Mouse (Mus musculus): ENCODE measurements around the gene Ubtd1. TPM values are rescaled to one million over a fixed set of nuclear protein-coding genes. Genes with fewer than 3 reads are reported as not detected.

Gene Ubtd1
- polyA plus RNA-seq, 1 experiment from 2014 or later: 17.1 TPM

DNA sequence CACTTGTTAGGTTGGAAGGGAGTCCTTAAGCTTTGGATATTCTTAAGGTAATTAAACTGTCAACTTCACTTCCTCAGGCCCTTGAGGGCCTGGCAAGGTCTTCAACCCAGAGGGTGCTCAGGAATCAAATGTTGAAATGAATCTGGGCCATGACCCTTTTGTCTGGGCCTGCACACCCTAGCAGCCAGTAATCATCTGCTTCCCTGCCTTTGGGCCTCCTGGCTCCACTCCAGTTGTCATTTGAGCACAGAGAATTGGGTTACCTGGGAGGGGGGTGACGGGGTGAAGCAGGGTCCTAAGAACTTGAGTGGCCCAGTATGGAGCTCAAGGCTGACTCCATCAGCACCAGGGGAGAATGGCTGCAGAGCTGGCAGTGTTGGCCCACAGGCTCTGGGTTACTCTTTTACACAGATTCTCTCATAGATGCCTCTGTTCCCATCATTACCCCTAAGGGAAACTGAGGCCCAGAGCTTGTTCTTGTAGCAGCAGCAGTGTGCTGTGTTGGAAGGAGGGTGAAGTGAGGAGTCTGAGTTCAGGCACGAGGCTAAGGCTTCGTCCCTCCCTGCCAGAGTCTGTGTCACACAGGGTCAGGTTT lies 32.8 kb downstream of the Ubtd1 start:
- Histone ChIP-seq H3K27me3 (ENCODE audit: control insufficient read depth, insufficient read depth, low read length) (no peaks in the 10 kb centered on the region), H3K4me1 (ENCODE audit: control insufficient read depth, insufficient read depth, low read length) (peaks cover 15% of the 10 kb centered on the region), H3K4me2 (ENCODE audit: low read depth, low read length) (no peak overlapping the region), H3K9me3 (replicated peaks; ENCODE audit: control insufficient read depth, low read length) (no peaks in the 10 kb centered on the region), H3K9ac (ENCODE audit: low read length) (no peak overlapping the region), H3K36me3 (ENCODE audit: control insufficient read depth, insufficient read depth) (no peaks in the 10 kb centered on the region), H3K4me3 (ENCODE audit: low read length) (no peak overlapping the region), H3K27ac (ENCODE audit: low read length) (no peak overlapping the region)
- 84% methylated on average over 3 of the region's 3 CpGs for WGBS
- ATAC-seq (replicated peaks; ENCODE audit: extremely low read depth, insufficient read depth, low FRiP score): no peak

- H3K36me3 ChIP-seq (ENCODE audit: control insufficient read depth, insufficient read depth): no peaks in the 10 kb centered on the region
- no peaks in the 10 kb centered on the region for H3K9me3 ChIP-seq (replicated peaks; ENCODE audit: control insufficient read depth, low read length)
- 79% methylated on average over 6 of the region's 6 CpGs for WGBS
- no peak overlapping the region for H3K27ac ChIP-seq (ENCODE audit: low read length)
- no peak overlapping the region for H3K4me3 ChIP-seq (ENCODE audit: low read length)
- H3K4me2 ChIP-seq (ENCODE audit: low read depth, low read length): no peak overlapping the region
- no peak overlapping the region for H3K9ac ChIP-seq (ENCODE audit: low read length)
- H3K27me3 ChIP-seq (ENCODE audit: control insufficient read depth, insufficient read depth, low read length): no peaks in the 10 kb centered on the region
- peaks cover 15% of the 10 kb centered on the region for H3K4me1 ChIP-seq (ENCODE audit: control insufficient read depth, insufficient read depth, low read length)
- ATAC-seq (replicated peaks; ENCODE audit: extremely low read depth, insufficient read depth, low FRiP score): no peak
Observed at GRCm38 (mm10) chr19:42015001-42015400, 33.4 kb downstream of the Ubtd1 start.

DNA sequence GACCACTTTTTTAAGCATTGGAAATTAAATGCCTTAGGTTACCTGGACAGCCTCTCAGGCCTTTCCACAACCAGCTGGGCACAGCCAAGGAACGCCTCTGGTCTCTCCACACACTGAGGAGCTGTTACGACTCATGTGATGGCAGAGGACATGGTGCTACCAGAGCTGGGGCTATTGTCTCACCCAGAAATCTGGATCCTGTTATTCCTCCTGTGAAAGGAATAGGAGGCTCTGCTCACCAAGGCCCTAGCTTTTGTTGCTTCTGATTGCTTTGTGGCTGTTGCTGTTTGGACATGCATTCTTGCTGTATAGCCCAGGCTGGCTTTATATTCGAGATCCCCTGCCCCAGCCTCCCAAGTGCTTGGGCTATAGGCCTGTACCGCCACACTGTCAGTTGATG lies 34.7 kb downstream of the Ubtd1 start:
- ATAC-seq (replicated peaks; ENCODE audit: extremely low read depth, insufficient read depth, low FRiP score): no peak
- H3K27me3 ChIP-seq (ENCODE audit: control insufficient read depth, insufficient read depth, low read length): no peaks in the 10 kb centered on the region
- WGBS: 72% methylated on average over 4 of the region's 4 CpGs
- no peak overlapping the region for H3K4me3 ChIP-seq (ENCODE audit: low read length)
- no peaks in the 10 kb centered on the region for H3K36me3 ChIP-seq (ENCODE audit: control insufficient read depth, insufficient read depth)
- no peaks in the 10 kb centered on the region for H3K9me3 ChIP-seq (replicated peaks; ENCODE audit: control insufficient read depth, low read length)
- H3K27ac ChIP-seq (ENCODE audit: low read length): peak overlapping the region; percentile 85
- no peak overlapping the region for H3K9ac ChIP-seq (ENCODE audit: low read length)
- no peak overlapping the region for H3K4me2 ChIP-seq (ENCODE audit: low read depth, low read length)
- H3K4me1 ChIP-seq (ENCODE audit: control insufficient read depth, insufficient read depth, low read length): peaks cover 17% of the 10 kb centered on the region

- no peaks in the 10 kb centered on the region for H3K9me3 ChIP-seq (replicated peaks; ENCODE audit: control insufficient read depth, low read length)
- WGBS: 65% methylated on average over 5 of the region's 5 CpGs
- 0 out of 2 replicates have a peak overlapping the region, but pooled peaks have one; percentile 21 for H3K9ac ChIP-seq (ENCODE audit: low read length)
- no peaks in the 10 kb centered on the region for H3K36me3 ChIP-seq (ENCODE audit: control insufficient read depth, insufficient read depth)
- H3K27me3 ChIP-seq (ENCODE audit: control insufficient read depth, insufficient read depth, low read length): no peaks in the 10 kb centered on the region
- peaks cover 22% of the 10 kb centered on the region for H3K4me1 ChIP-seq (ENCODE audit: control insufficient read depth, insufficient read depth, low read length)
- H3K27ac ChIP-seq (ENCODE audit: low read length): peak overlapping the region; percentile 85
- no peak overlapping the region for H3K4me3 ChIP-seq (ENCODE audit: low read length)
- no peak for ATAC-seq (replicated peaks; ENCODE audit: extremely low read depth, insufficient read depth, low FRiP score)
- H3K4me2 ChIP-seq (ENCODE audit: low read depth, low read length): no peak overlapping the region
Observed at GRCm38 (mm10) chr19:42016840-42017239, 35.3 kb downstream of the Ubtd1 start.

GRCm38 (mm10) chr19:42017399-42018247 lies 36.1 kb downstream of the Ubtd1 start:
- Histone ChIP-seq H3K9me3 (replicated peaks; ENCODE audit: control insufficient read depth, low read length) (no peaks in the 10 kb centered on the region), H3K4me1 (ENCODE audit: control insufficient read depth, insufficient read depth, low read length) (peaks cover 30% of the 10 kb centered on the region), H3K27ac (ENCODE audit: low read length) (peak overlapping the region; percentile 85), H3K4me3 (ENCODE audit: low read length) (no peak overlapping the region), H3K27me3 (ENCODE audit: control insufficient read depth, insufficient read depth, low read length) (no peaks in the 10 kb centered on the region), H3K4me2 (ENCODE audit: low read depth, low read length) (no peak overlapping the region), H3K36me3 (ENCODE audit: control insufficient read depth, insufficient read depth) (no peaks in the 10 kb centered on the region), H3K9ac (ENCODE audit: low read length) (0 out of 2 replicates have a peak overlapping the region, but pooled peaks have one; percentile 21)
- WGBS: 45% methylated on average over 8 of the region's 8 CpGs
- ATAC-seq (replicated peaks; ENCODE audit: extremely low read depth, insufficient read depth, low FRiP score): peak; percentile 70

DNA sequence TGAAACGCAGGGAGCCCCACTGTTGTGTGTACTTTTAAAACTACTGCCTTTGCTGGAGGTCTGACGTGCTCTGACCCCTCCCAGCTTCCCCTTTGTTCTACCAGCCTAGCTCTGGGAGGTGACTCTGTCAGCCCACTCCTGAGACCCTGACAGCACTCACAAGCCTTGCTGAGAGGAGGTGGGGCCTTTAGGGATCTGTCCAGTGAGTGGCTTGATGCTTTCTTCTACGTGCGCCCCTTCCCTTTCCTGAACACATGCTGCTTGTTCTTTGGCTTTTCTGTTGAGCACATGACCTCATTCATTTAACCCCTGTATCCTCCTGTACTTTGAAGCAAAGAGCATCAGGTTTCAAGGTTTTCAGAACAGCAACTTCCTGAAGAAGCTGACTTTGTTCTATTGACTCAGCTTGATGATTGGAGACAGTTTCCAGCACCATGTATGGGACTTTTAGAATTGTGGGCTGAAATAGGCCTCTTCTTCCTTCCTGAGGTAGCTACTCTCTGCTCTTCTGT lies 37.5 kb downstream of the Ubtd1 start:
- H3K9ac ChIP-seq (ENCODE audit: low read length): no peak overlapping the region

GRCm38 (mm10) chr19:42021681-42022541 lies 40.3 kb downstream of the Ubtd1 start:
- no peaks in the 10 kb centered on the region for H3K36me3 ChIP-seq (ENCODE audit: control insufficient read depth, insufficient read depth)
- no peak for ATAC-seq (replicated peaks; ENCODE audit: extremely low read depth, insufficient read depth, low FRiP score)
- 60% methylated on average over 10 of the region's 10 CpGs for WGBS
- H3K27ac ChIP-seq (ENCODE audit: low read length): peak overlapping the region; percentile 58
- H3K4me2 ChIP-seq (ENCODE audit: low read depth, low read length): no peak overlapping the region
- H3K27me3 ChIP-seq (ENCODE audit: control insufficient read depth, insufficient read depth, low read length): no peaks in the 10 kb centered on the region
- no peak overlapping the region for H3K4me3 ChIP-seq (ENCODE audit: low read length)
- no peak overlapping the region for H3K9ac ChIP-seq (ENCODE audit: low read length)
- peaks cover 27% of the 10 kb centered on the region for H3K4me1 ChIP-seq (ENCODE audit: control insufficient read depth, insufficient read depth, low read length)
- H3K9me3 ChIP-seq (replicated peaks; ENCODE audit: control insufficient read depth, low read length): no peaks in the 10 kb centered on the region

More for the DNA sequence above, 37.5 kb downstream of the Ubtd1 start:
- Histone ChIP-seq H3K27ac (ENCODE audit: low read length) (peak overlapping the region; percentile 85), H3K36me3 (ENCODE audit: control insufficient read depth, insufficient read depth) (no peaks in the 10 kb centered on the region), H3K4me1 (ENCODE audit: control insufficient read depth, insufficient read depth, low read length) (peaks cover 32% of the 10 kb centered on the region), H3K4me3 (ENCODE audit: low read length) (no peak overlapping the region), H3K9me3 (replicated peaks; ENCODE audit: control insufficient read depth, low read length) (no peaks in the 10 kb centered on the region), H3K4me2 (ENCODE audit: low read depth, low read length) (no peak overlapping the region), H3K27me3 (ENCODE audit: control insufficient read depth, insufficient read depth, low read length) (no peaks in the 10 kb centered on the region)
- ATAC-seq (replicated peaks; ENCODE audit: extremely low read depth, insufficient read depth, low FRiP score): 0 out of 2 replicates have a peak, but pooled peaks have one; percentile 19
- 41% methylated on average over 4 of the region's 4 CpGs for WGBS

GRCm38 (mm10) chr19:42022542-42022848 lies 40.9 kb downstream of the Ubtd1 start:
- H3K9me3 ChIP-seq (replicated peaks; ENCODE audit: control insufficient read depth, low read length): no peaks in the 10 kb centered on the region
- H3K4me1 ChIP-seq (ENCODE audit: control insufficient read depth, insufficient read depth, low read length): peaks cover 21% of the 10 kb centered on the region
- no peaks in the 10 kb centered on the region for H3K36me3 ChIP-seq (ENCODE audit: control insufficient read depth, insufficient read depth)
- no peaks in the 10 kb centered on the region for H3K27me3 ChIP-seq (ENCODE audit: control insufficient read depth, insufficient read depth, low read length)
- no peak overlapping the region for H3K4me2 ChIP-seq (ENCODE audit: low read depth, low read length)
- ATAC-seq (replicated peaks; ENCODE audit: extremely low read depth, insufficient read depth, low FRiP score): no peak
- H3K9ac ChIP-seq (ENCODE audit: low read length): no peak overlapping the region
- H3K4me3 ChIP-seq (ENCODE audit: low read length): no peak overlapping the region
- 63% methylated on average over 2 of the region's 2 CpGs for WGBS
- H3K27ac ChIP-seq (ENCODE audit: low read length): peak overlapping the region; percentile 58

Measured in heart, embryonic 16.5 days (tissue).